Mouse (Mus musculus): ENCODE measurements around the gene Insm1. TPM values are rescaled to one million over a fixed set of nuclear protein-coding genes. Genes with fewer than 3 reads are reported as not detected.

The Insm1 gene
- not detected for polyA plus RNA-seq (2017; shearing (Covaris generic))

DNA sequence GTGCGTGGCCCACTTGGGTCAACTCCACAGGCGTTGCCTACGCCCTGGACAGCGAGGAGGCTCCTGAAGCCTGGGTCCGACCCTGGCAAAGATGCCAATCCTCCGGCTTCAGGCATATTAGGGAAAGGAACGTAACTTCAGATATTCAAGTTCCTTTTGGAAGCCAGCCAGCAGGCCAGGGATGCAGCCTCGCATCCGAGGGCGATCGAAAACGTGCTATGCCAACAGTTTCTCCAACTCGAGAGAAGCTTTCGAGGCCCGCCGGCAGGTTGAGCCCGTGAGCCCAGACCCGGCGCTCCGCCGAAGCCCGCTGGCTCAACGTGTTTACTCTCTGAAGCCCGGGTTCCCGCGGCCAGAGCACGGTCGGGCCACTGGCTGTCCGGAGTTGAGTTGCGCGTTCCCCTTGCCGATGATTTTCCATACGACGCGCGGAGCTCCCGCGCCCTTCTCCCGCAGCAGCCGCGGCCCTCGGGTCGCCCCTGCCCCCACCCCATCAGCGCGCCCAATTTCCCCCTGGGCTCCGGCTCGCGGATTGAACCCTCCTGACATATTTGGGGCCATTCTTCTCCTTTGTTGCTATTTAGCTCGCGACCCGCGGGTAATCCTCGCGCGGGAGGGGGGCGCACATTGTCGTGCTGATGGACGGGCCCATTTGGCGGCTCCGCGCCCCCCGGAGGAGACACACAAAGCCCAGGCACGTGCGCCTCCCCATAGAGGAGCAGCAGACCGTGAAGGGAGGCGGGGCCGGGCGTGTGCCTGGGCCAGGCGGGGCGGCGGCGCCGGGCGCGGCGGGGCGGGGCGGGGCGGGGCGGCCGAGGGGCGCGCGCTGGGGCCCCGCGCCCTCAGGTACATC is at the start of gene Insm1:
Insm1 (plus strand) TSS at position 846 of the 853 bp plus-strand sequence.

